Mouse (Mus musculus) C2C12 (cell line): ENCODE measurements around the gene Erp27.

Experiments used
- CTCF ChIP-seq: IDR thresholded peaks from one replicate; pipeline ENCODE4 v1.5.1; 2011; ENCODE audit not compliant: control insufficient read depth, insufficient read depth, insufficient read length
- MAX ChIP-seq: IDR thresholded peaks from one replicate; pipeline ENCODE4 v1.6.1; 2011; ENCODE audit warnings: mild to moderate bottlenecking, control low read depth
- MYOG ChIP-seq: IDR thresholded peaks from one replicate; pipeline ENCODE4 v1.6.1; 2011; ENCODE audit not compliant: control insufficient read depth, insufficient read length; ENCODE audit errors: extremely low read depth

DNA sequence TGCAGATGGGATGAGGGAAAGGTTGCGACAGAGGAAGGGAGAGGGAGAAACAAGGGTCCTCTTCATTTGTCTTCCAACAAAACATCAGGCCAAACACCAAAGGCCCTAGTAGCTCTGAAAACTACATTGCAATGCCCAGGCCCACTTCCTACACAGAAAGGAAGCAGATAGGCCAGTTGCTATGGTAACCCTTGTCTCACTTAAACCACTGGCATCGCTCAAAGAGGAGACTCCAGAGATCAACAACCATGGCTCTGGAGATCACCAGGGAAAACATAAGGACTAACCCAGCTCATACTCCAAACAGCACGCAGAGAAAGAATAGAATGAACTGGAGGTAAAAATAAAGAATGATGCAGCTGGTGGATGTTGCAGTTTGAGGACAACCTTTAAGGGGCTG lies 13.3 kb upstream of the Erp27 start:
- TF ChIP-seq CTCF, result no peak
- TF ChIP-seq MYOG, result no peak
- TF ChIP-seq MAX, result no peak
